Mouse (Mus musculus): ENCODE data around the gene Tcea2. TPM values are rescaled to one million over a fixed set of nuclear protein-coding genes. Genes with fewer than 3 reads are reported as not detected.

The Tcea2 gene
- polyA plus RNA-seq, 1 experiment from 2014 or later: 33.9 TPM

- 65% methylated on average over 5 of the region's 5 CpGs for WGBS
- no peaks in the 10 kb centered on the region for H3K9me3 ChIP-seq
- H3K27me3 ChIP-seq: peaks cover 16% of the 10 kb centered on the region
- no peak overlapping the region for H3K9ac ChIP-seq
- peak overlapping the region; percentile 62; the same call in 1 of the 2 replicates for H3K27ac ChIP-seq (replicated peaks)
- ATAC-seq (ENCODE audit: low read depth): no peak
- peaks cover 51% of the 10 kb centered on the region for H3K4me1 ChIP-seq (replicated peaks)
- no peak overlapping the region for H3K4me2 ChIP-seq
- H3K4me3 ChIP-seq: no peak overlapping the region
- no peaks in the 10 kb centered on the region for H3K36me3 ChIP-seq
Measured at GRCm38 (mm10) chr2:181677096-181677754, 2.9 kb upstream of the Tcea2 start.

GRCm38 (mm10) chr2:181677755-181678098 is 2.4 kb upstream of the Tcea2 start:
- Histone ChIP-seq H3K4me3 (no peak overlapping the region), H3K9ac (no peak overlapping the region), H3K36me3 (no peaks in the 10 kb centered on the region), H3K4me1 (replicated peaks) (peaks cover 54% of the 10 kb centered on the region), H3K27ac (replicated peaks) (0 out of 2 replicates have a peak overlapping the region, but pooled peaks have one; percentile 49), H3K4me2 (no peak overlapping the region), H3K9me3 (no peaks in the 10 kb centered on the region), H3K27me3 (peaks cover 11% of the 10 kb centered on the region)
- ATAC-seq (ENCODE audit: low read depth): no peak
- WGBS: 44% methylated on average over 3 of the region's 3 CpGs

GRCm38 (mm10) chr2:181678780-181679179 is 1.3 kb upstream of the Tcea2 start:
- Histone ChIP-seq H3K4me1 (replicated peaks) (peaks cover 46% of the 10 kb centered on the region), H3K4me2 (no peak overlapping the region), H3K9ac (no peak overlapping the region), H3K4me3 (no peak overlapping the region), H3K36me3 (no peaks in the 10 kb centered on the region), H3K9me3 (no peaks in the 10 kb centered on the region), H3K27me3 (peaks cover 2% of the 10 kb centered on the region; the same call in 1 of the 2 replicates), H3K27ac (replicated peaks) (no peak overlapping the region)
- peak; percentile 41 for ATAC-seq (ENCODE audit: low read depth)
- 57% methylated on average over 1 of the region's 1 CpGs for WGBS

GRCm38 (mm10) chr2:181680716-181681117 is 607 bp downstream of the Tcea2 start:
- 19% methylated on average over 7 of the region's 7 CpGs for WGBS
- Histone ChIP-seq H3K4me1 (replicated peaks) (peaks cover 38% of the 10 kb centered on the region), H3K36me3 (0 out of 2 replicates have a peak, but pooled peaks cover 5% of the 10 kb centered on the region), H3K4me2 (peak overlapping the region; percentile 82), H3K9me3 (no peaks in the 10 kb centered on the region), H3K9ac (peak overlapping the region; percentile 92), H3K27me3 (no peaks in the 10 kb centered on the region), H3K4me3 (peak overlapping the region; percentile 66), H3K27ac (replicated peaks) (peak overlapping the region; percentile 74)
- ATAC-seq (ENCODE audit: low read depth): peak; percentile 40

GRCm38 (mm10) chr2:181681978-181682377 is 1.9 kb downstream of the Tcea2 start:
- H3K27me3 ChIP-seq: no peaks in the 10 kb centered on the region
- no peak overlapping the region for H3K27ac ChIP-seq (replicated peaks)
- H3K36me3 ChIP-seq: peaks cover 16% of the 10 kb centered on the region
- peak overlapping the region; percentile 82; the same call in 1 of the 2 replicates for H3K4me2 ChIP-seq
- H3K9me3 ChIP-seq: no peaks in the 10 kb centered on the region
- no peak for ATAC-seq (ENCODE audit: low read depth)
- no peak overlapping the region for H3K4me3 ChIP-seq
- no peak overlapping the region for H3K9ac ChIP-seq
- H3K4me1 ChIP-seq (replicated peaks): peaks cover 30% of the 10 kb centered on the region
- 93% methylated on average over 1 of the region's 1 CpGs for WGBS

- peaks cover 28% of the 10 kb centered on the region for H3K4me1 ChIP-seq (replicated peaks)
- no peak overlapping the region for H3K27ac ChIP-seq (replicated peaks)
- H3K27me3 ChIP-seq: no peaks in the 10 kb centered on the region
- no peak overlapping the region for H3K4me2 ChIP-seq
- peaks cover 30% of the 10 kb centered on the region for H3K36me3 ChIP-seq
- no peak overlapping the region for H3K9ac ChIP-seq
- no peaks in the 10 kb centered on the region for H3K9me3 ChIP-seq
- WGBS: 71% methylated on average over 4 of the region's 4 CpGs
- no peak for ATAC-seq (ENCODE audit: low read depth)
- no peak overlapping the region for H3K4me3 ChIP-seq
Measured at GRCm38 (mm10) chr2:181683381-181683780, 3.3 kb downstream of the Tcea2 start.

- H3K4me3 ChIP-seq: no peak overlapping the region
- H3K27ac ChIP-seq (replicated peaks): no peak overlapping the region
- H3K36me3 ChIP-seq: peaks cover 42% of the 10 kb centered on the region
- WGBS: 78% methylated on average over 1 of the region's 1 CpGs
- H3K9me3 ChIP-seq: no peaks in the 10 kb centered on the region
- no peak overlapping the region for H3K9ac ChIP-seq
- no peaks in the 10 kb centered on the region for H3K27me3 ChIP-seq
- ATAC-seq (ENCODE audit: low read depth): no peak
- peaks cover 24% of the 10 kb centered on the region for H3K4me1 ChIP-seq (replicated peaks)
- H3K4me2 ChIP-seq: no peak overlapping the region
Measured at GRCm38 (mm10) chr2:181684713-181685112, 4.6 kb downstream of the Tcea2 start.

GRCm38 (mm10) chr2:181685686-181686085 is 5.6 kb downstream of the Tcea2 start:
- WGBS: 94% methylated on average over 4 of the region's 4 CpGs
- peaks cover 42% of the 10 kb centered on the region for H3K36me3 ChIP-seq
- H3K9ac ChIP-seq: no peak overlapping the region
- H3K27ac ChIP-seq (replicated peaks): no peak overlapping the region
- ATAC-seq (ENCODE audit: low read depth): no peak
- no peaks in the 10 kb centered on the region for H3K9me3 ChIP-seq
- H3K4me2 ChIP-seq: no peak overlapping the region
- peaks cover 18% of the 10 kb centered on the region for H3K4me1 ChIP-seq (replicated peaks)
- no peaks in the 10 kb centered on the region for H3K27me3 ChIP-seq
- no peak overlapping the region for H3K4me3 ChIP-seq

GRCm38 (mm10) chr2:181687586-181687985 is 7.5 kb downstream of the Tcea2 start:
- Histone ChIP-seq H3K9me3 (no peaks in the 10 kb centered on the region), H3K36me3 (peaks cover 42% of the 10 kb centered on the region), H3K4me3 (no peak overlapping the region), H3K27ac (replicated peaks) (no peak overlapping the region), H3K4me1 (replicated peaks) (peaks cover 5% of the 10 kb centered on the region), H3K9ac (no peak overlapping the region), H3K4me2 (no peak overlapping the region), H3K27me3 (no peaks in the 10 kb centered on the region)
- WGBS: 93% methylated on average over 8 of the region's 8 CpGs
- no peak for ATAC-seq (ENCODE audit: low read depth)

GRCm38 (mm10) chr2:181689466-181690160 is 9.5 kb downstream of the Tcea2 start:
- no peak for ATAC-seq (ENCODE audit: low read depth)
- H3K4me1 ChIP-seq (replicated peaks): peaks cover 19% of the 10 kb centered on the region
- 94% methylated on average over 10 of the region's 10 CpGs for WGBS
- no peak overlapping the region for H3K4me2 ChIP-seq
- peaks cover 42% of the 10 kb centered on the region for H3K36me3 ChIP-seq
- H3K27ac ChIP-seq (replicated peaks): no peak overlapping the region
- no peak overlapping the region for H3K9ac ChIP-seq
- H3K9me3 ChIP-seq: no peaks in the 10 kb centered on the region
- H3K4me3 ChIP-seq: no peak overlapping the region
- no peaks in the 10 kb centered on the region for H3K27me3 ChIP-seq

- Histone ChIP-seq H3K4me3 (no peak overlapping the region), H3K9me3 (no peaks in the 10 kb centered on the region), H3K27ac (replicated peaks) (no peak overlapping the region), H3K4me1 (replicated peaks) (peaks cover 21% of the 10 kb centered on the region), H3K36me3 (peaks cover 35% of the 10 kb centered on the region), H3K9ac (no peak overlapping the region), H3K27me3 (no peaks in the 10 kb centered on the region), H3K4me2 (no peak overlapping the region)
- WGBS: 87% methylated on average over 6 of the region's 6 CpGs
- ATAC-seq (ENCODE audit: low read depth): no peak
Measured at GRCm38 (mm10) chr2:181691083-181691482, 11.0 kb downstream of the Tcea2 start.

- no peak overlapping the region for H3K4me3 ChIP-seq
- peaks cover 30% of the 10 kb centered on the region for H3K36me3 ChIP-seq
- no peak overlapping the region for H3K4me2 ChIP-seq
- no peaks in the 10 kb centered on the region for H3K9me3 ChIP-seq
- H3K4me1 ChIP-seq (replicated peaks): peaks cover 21% of the 10 kb centered on the region
- H3K27me3 ChIP-seq: no peaks in the 10 kb centered on the region
- H3K27ac ChIP-seq (replicated peaks): no peak overlapping the region
- no peak overlapping the region for H3K9ac ChIP-seq
- no peak for ATAC-seq (ENCODE audit: low read depth)
- WGBS: 98% methylated on average over 4 of the region's 4 CpGs
Measured at GRCm38 (mm10) chr2:181691571-181691970, 11.5 kb downstream of the Tcea2 start.
